Mouse (Mus musculus): Measurements from ENCODE around the gene Smim24. TPM values are rescaled to one million over a fixed set of nuclear protein-coding genes. Genes with fewer than 3 reads are reported as not detected.

Smim24 gene
- total RNA-seq, 2 experiments from 2014 or later = 1.6 to 1.7 TPM

DNA sequence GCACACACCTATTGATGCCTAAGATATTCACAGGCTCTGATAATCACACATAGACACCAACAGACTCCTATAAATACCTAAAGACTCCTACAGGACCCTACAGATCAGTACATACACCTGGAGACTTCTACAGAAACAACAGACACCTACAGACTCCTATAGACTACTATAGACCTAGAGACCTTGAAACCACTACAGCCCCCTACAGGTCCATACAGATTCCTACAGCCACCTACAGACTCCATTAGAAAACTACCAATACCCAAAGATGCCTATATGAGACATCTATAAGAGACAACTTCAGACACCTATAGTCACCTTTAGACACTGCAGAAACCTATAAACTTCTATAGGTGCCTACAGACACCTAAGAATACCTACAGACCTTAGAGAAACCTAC is 48.2 kb downstream of the Smim24 start:
- no peak for DNase-seq

Small RNA genes lying within 50 kb of the gene (microRNA-seq; reads per million reads assigned to microRNA genes)
- gene Mir1191b = 0.21 to 0.30 reads per million in 2 experiments
- 0.63 to 2.4 reads per million in 2 experiments for gene Mir6913

Other genes with a start within 250 kb of the Smim24 start
- gene Pias4, start 225.1 kb upstream of the Smim24 start, total RNA-seq (2021) = 10 to 100 TPM; 26.2 to 29.8 TPM
- 100 to 1,000 TPM; 868 to 892 TPM for gene Eef2, start 216.4 kb upstream of the Smim24 start, total RNA-seq (2021)
- 10 to 100 TPM; 65.6 to 77.8 TPM for gene Dapk3, start 210.0 kb upstream of the Smim24 start, total RNA-seq (2021)
- gene 4930442H23Rik, start 209.2 kb upstream of the Smim24 start, total RNA-seq (2021) = not detected
- gene Nmrk2, start 191.0 kb upstream of the Smim24 start, total RNA-seq (2021) = under 1 TPM; 0.20 to 0.25 TPM
- 100 to 1,000 TPM; 150 TPM for gene Atcay, start 162.2 kb upstream of the Smim24 start, total RNA-seq (2021)
- 10 to 100 TPM; 65.7 to 70.0 TPM for gene Zfr2, start 159.9 kb upstream of the Smim24 start, total RNA-seq (2021)
- 100 to 1,000 TPM; 227 to 236 TPM for gene Matk, start 140.1 kb upstream of the Smim24 start, total RNA-seq (2021)
- 10 to 100 TPM; 32.3 to 36.0 TPM for gene Mrpl54, start 126.1 kb upstream of the Smim24 start, total RNA-seq (2021)
- 10 to 100 TPM; 39.3 to 56.0 TPM for gene Apba3, start 126.1 kb upstream of the Smim24 start, total RNA-seq (2021)
- gene Tjp3, start 101.5 kb upstream of the Smim24 start, total RNA-seq (2021) = 1 to 10 TPM in 1 of 2 experiments, under 1 TPM in 1; 0.65 to 1.7 TPM
- gene Pip5k1c, start 100.1 kb upstream of the Smim24 start, total RNA-seq (2021) = 100 to 1,000 TPM; 301 to 304 TPM
- gene Cactin, start 71.9 kb upstream of the Smim24 start, total RNA-seq (2021) = 10 to 100 TPM; 28.9 to 30.1 TPM
- gene Tbxa2r, start 64.3 kb upstream of the Smim24 start, total RNA-seq (2021) = 1 to 10 TPM in 1 of 2 experiments, under 1 TPM in 1; 0.91 to 1.1 TPM
- 1 to 10 TPM; 1.7 to 1.9 TPM for gene Gipc3, start 49.8 kb upstream of the Smim24 start, total RNA-seq (2021)
- 10 to 100 TPM; 27.6 to 35.0 TPM for gene Hmg20b, start 42.6 kb upstream of the Smim24 start, total RNA-seq (2021)
- 10 to 100 TPM; 43.5 to 48.4 TPM for gene Mfsd12, start 35.6 kb upstream of the Smim24 start, total RNA-seq (2021)
- gene 4930404N11Rik, start 27.2 kb upstream of the Smim24 start, total RNA-seq (2021) = 1 to 10 TPM; 1.6 to 1.9 TPM
- gene Fzr1, start 14.5 kb upstream of the Smim24 start, total RNA-seq (2021) = 10 to 100 TPM; 61.5 to 68.9 TPM
- 10 to 100 TPM; 72.5 to 76.9 TPM for gene Dohh, start 8.6 kb upstream of the Smim24 start, total RNA-seq (2021)
- gene Gm48551, start 8.6 kb upstream of the Smim24 start, total RNA-seq (2021) = 1 to 10 TPM; 4.0 to 6.6 TPM
- gene Gm48552, start 4.0 kb upstream of the Smim24 start, total RNA-seq (2021) = 1 to 10 TPM; 4.5 to 7.1 TPM
- 10 to 100 TPM; 55.3 to 55.8 TPM for gene Nfic, start 62.6 kb downstream of the Smim24 start, total RNA-seq (2021)
- 100 to 1,000 TPM; 273 to 281 TPM for gene Celf5, start 89.7 kb downstream of the Smim24 start, total RNA-seq (2021)
- 10 to 100 TPM; 77.1 to 90.0 TPM for gene Ncln, start 103.3 kb downstream of the Smim24 start, total RNA-seq (2021)
- under 1 TPM; 0.40 to 0.65 TPM for gene S1pr4, start 107.1 kb downstream of the Smim24 start, total RNA-seq (2021)
- 1 to 10 TPM; 3.0 to 3.4 TPM for gene Gna15, start 131.2 kb downstream of the Smim24 start, total RNA-seq (2021)
- gene Gna11, start 152.1 kb downstream of the Smim24 start, total RNA-seq (2021) = 100 to 1,000 TPM; 113 to 117 TPM
- 100 to 1,000 TPM; 667 to 720 TPM for gene Aes, start 166.4 kb downstream of the Smim24 start, total RNA-seq (2021)
- 10 to 100 TPM; 33.2 to 33.9 TPM for gene Tle2, start 181.5 kb downstream of the Smim24 start, total RNA-seq (2021)
- 1 to 10 TPM; 1.3 to 3.0 TPM for gene Tle6, start 208.0 kb downstream of the Smim24 start, total RNA-seq (2021)
- 1 to 10 TPM; 3.6 to 3.9 TPM for gene BC025920, start 213.2 kb downstream of the Smim24 start, total RNA-seq (2021)
- gene Sirt6, start 234.7 kb downstream of the Smim24 start, total RNA-seq (2021) = 10 to 100 TPM; 26.2 to 27.9 TPM
- 10 to 100 TPM; 31.6 to 41.0 TPM for gene Ankrd24, start 235.5 kb downstream of the Smim24 start, total RNA-seq (2021)

Data from layer of hippocampus, postnatal 36 days (tissue).